Comparison of ENCODE assay signal across 15 mouse cellular contexts in the genomic region with DNA sequence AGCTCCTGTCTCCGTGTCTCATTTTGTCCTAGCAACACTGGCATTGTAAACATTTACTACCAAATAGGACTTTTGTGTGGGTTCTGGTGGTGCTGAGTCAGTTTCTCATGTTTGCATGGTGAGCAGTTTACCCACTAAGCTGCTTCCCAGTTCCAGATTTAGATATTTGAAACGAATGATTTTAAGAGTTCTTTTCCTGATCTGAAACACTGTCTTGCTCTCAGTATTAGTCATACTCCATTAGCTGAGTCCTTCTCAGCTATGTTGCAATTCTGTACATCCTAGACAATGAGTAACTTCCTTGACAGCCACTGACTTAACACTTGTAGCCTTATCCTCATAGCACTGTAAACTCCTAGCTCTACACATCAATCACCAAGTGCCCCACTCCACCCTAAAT.
DNase-seq lines count a peak whose midpoint lies in the region; ATAC-seq and TF ChIP-seq lines count a peak whose summit lies in the region.
"Had no signal": no experiment of that assay in that cellular context is flagged by ENCODE, and none has a peak within 500 bp of the region (broad histone marks: within the 10 kb centered on the region; RNA-seq: fewer than 3 reads in every experiment).

No protein-coding gene starts in this region.

- 46% methylated on average over 2 of the region's 2 CpGs for WGBS in liver, postnatal 0 days (ENCODE audit: insufficient replicate concordance)
- WGBS in liver, embryonic 12.5 days (ENCODE audit: insufficient replicate concordance): 54% methylated on average over 2 of the region's 2 CpGs

- DNase-seq in frontal cortex, postnatal 10 days (ENCODE audit: low spot score in 2 of 2): no peak
- no peak for DNase-seq in liver, postnatal 0 days
- DNase-seq in gastrocnemius, adult 8-10 months (ENCODE audit: low spot score in 2 of 2): no peak
- no peak for DNase-seq in adrenal gland, adult 18-20 months (ENCODE audit: low spot score in 2 of 2)
- DNase-seq: B cell, adult 2 months; forebrain, postnatal 0 days; gastrocnemius, postnatal 36 days; kidney, adult 18-20 months had no signal

- H3K4me1 ChIP-seq in liver, postnatal 0 days (ENCODE audit: insufficient read depth): no peaks in the 10 kb centered on the region
- no peaks in the 10 kb centered on the region for H3K4me1 ChIP-seq in liver, embryonic 12.5 days
- H3K4me1 ChIP-seq: limb, embryonic 10.5 days; midbrain, embryonic 13.5 days had no signal

- H3K27ac ChIP-seq in liver, postnatal 0 days (ENCODE audit: low read depth): no peak overlapping the region
- no peak overlapping the region for H3K27ac ChIP-seq in liver, embryonic 12.5 days
- H3K27ac ChIP-seq: embryonic facial prominence, embryonic 15.5 days; limb, embryonic 10.5 days; midbrain, embryonic 13.5 days had no signal

- no peaks in the 10 kb centered on the region for H3K9me3 ChIP-seq in liver, postnatal 0 days (ENCODE audit: low read length)
- H3K9me3 ChIP-seq in liver, embryonic 12.5 days (replicated peaks): no peaks in the 10 kb centered on the region
- H3K9me3 ChIP-seq: embryonic facial prominence, embryonic 15.5 days; limb, embryonic 10.5 days; midbrain, embryonic 13.5 days had no signal

- no peak for TF ChIP-seq EP300 in liver, postnatal 0 days (IDR thresholded peaks at IDR 0.05; ENCODE audit: low read depth)

- H3K9ac ChIP-seq in liver, postnatal 0 days (replicated peaks): no peak overlapping the region
- no peak overlapping the region for H3K9ac ChIP-seq in liver, embryonic 12.5 days
- H3K9ac ChIP-seq: embryonic facial prominence, embryonic 15.5 days; forebrain, postnatal 0 days; midbrain, embryonic 13.5 days had no signal

- peak; percentile 57; the same call in 1 of the 2 replicates for ATAC-seq in frontal cortex, adult (ENCODE audit: low TSS enrichment)
- ATAC-seq in liver, postnatal 0 days: peak; percentile 29; the same call in 1 of the 2 replicates
- no peak for ATAC-seq in liver, embryonic 12.5 days
- ATAC-seq in common myeloid progenitor, adult 5-6 weeks (replicated peaks; ENCODE audit: low read depth, poor library complexity, severe bottlenecking): peak; percentile 73
- 0 out of 2 replicates have a peak, but pooled peaks have one; percentile 35 for ATAC-seq in monocyte, adult 5-6 weeks (replicated peaks; ENCODE audit: insufficient number of reproducible peaks, low FRiP score, low TSS enrichment, poor library complexity, severe bottlenecking)
- ATAC-seq: forebrain, postnatal 0 days; midbrain, embryonic 13.5 days had no signal

- no peaks in the 10 kb centered on the region for H3K36me3 ChIP-seq in liver, postnatal 0 days (replicated peaks; ENCODE audit: insufficient read depth, low read length)
- no peaks in the 10 kb centered on the region for H3K36me3 ChIP-seq in liver, embryonic 12.5 days
- H3K36me3 ChIP-seq: embryonic facial prominence, embryonic 15.5 days; limb, embryonic 10.5 days; midbrain, embryonic 13.5 days had no signal

- no peak overlapping the region for H3K4me2 ChIP-seq in liver, postnatal 0 days (ENCODE audit: low read depth, low read length)
- no peak overlapping the region for H3K4me2 ChIP-seq in liver, embryonic 12.5 days
- H3K4me2 ChIP-seq: embryonic facial prominence, embryonic 15.5 days; midbrain, embryonic 13.5 days had no signal

- no peak for TF ChIP-seq CTCF in liver, postnatal 0 days (IDR thresholded peaks at IDR 0.05; ENCODE audit: low read depth)

- H3K4me3 ChIP-seq in liver, postnatal 0 days (ENCODE audit: low read depth, low read length): no peak overlapping the region
- H3K4me3 ChIP-seq in liver, embryonic 12.5 days: no peak overlapping the region
- H3K4me3 ChIP-seq: embryonic facial prominence, embryonic 15.5 days; limb, embryonic 10.5 days; midbrain, embryonic 13.5 days had no signal

- H3K27me3 ChIP-seq in liver, postnatal 0 days (ENCODE audit: insufficient read depth, low read length): no peaks in the 10 kb centered on the region
- no peaks in the 10 kb centered on the region for H3K27me3 ChIP-seq in liver, embryonic 12.5 days (replicated peaks)
- H3K27me3 ChIP-seq: embryonic facial prominence, embryonic 15.5 days; midbrain, embryonic 13.5 days had no signal
